Mouse (Mus musculus) Muller cell, postnatal 12 days (primary cell): ENCODE results near the gene Tigd3.
A peak's percentile ranks its signal among the peaks of the same experiment; 100 is the strongest.
"Not testable (repeated sequence)": the region's sequence is repeated elsewhere in the genome, so short reads cannot be mapped to it uniquely, and the experiment has no call there.

Source experiments
- DNase-seq: peaks from one replicate; pipeline ENCODE4 v3.0.0-alpha.2; 2015; ENCODE audit errors: inconsistent ontology term

Tigd3 gene

DNA sequence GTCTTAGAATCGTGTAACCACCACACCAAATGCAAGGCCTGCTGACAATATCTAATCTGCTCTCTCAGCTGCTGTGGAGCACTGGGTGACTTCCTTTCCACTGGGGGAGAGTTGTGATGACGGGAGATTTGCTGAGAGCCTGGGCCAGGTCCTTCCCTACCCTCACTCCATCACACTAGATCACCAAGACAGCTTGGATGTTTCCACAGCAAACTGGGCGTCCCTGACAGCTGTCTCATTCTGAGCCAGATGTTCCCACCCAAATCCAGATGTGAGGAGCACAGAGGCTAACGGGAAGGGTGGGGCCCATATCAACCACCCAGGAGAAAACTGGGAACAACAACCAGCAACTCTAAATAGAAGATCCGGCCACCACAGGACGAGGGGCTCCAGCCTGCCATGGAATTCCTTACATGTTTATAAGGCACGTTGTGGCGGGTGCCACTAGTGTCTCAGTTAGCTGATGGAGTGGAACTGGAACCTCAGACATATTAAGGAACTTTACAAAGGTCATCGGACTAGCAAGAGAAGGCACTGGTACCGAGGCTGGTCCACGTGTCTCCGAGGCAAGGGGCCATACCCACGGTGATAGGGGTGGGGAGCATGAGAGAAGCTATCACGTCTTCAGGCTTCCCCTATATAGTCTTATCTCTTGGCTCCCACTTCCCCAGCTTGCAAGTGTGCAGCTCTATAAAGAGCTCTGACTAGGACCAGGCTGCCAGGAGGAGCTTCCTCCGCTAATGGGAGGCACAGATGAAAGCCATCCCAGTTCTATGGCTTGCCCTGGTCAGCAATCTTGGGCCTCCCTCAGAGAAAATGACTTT, 28.4 kb upstream of the Tigd3 start:
- no peak for DNase-seq

DNA sequence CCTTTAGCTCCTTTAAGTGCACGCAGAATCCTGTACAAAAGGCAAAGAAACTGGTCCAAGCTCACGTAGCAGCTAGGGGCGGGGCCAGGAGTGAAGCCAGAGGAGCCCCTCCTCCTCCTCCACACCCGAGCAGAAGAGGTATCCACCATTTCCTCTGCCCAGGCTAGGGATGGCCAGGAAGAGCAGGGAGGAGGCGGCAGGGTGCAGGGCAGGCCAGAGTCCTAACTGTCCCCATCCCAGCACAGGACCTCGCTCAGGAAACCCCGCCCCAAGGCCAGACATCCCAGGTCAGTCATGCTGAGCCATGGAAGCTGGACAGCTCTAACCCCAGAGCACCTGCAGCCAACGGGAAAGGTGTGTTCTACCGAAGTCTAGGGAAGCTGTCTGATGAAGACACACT, 27.8 kb upstream of the Tigd3 start:
- no peak for DNase-seq

DNA sequence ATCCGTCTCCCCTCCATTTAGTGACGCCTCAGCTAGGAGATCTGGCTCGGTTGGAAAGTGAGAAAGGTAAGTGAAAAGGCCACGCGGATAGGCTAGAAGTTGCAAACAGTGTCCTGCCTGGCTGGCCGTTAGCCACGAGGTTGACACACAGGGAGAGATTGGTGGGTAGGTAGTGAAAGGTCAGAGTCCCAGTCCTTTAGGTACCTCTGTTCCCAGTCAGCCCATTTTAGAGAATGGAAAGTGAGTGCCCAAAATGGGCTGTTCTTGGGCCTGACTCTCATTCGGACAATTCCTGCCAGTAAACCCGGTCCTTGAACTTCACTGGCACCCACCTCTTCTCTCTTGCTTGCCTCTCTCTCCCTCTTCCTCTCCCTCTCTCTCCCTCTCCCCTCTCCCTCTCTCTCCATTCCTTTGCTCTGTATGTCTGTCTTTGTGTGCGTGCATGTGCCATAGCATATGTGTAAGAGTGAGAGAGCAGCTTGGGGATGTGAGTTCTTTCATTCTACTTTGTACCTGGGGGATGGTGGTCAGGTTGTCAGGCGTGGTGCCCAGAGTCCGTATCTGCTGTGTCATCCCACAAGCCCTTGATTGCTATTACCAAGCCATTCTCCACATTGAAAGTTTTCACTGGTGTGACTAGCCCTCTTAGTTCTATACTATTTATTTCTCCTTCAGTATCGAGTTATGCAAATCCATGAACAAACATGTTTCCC, 19.2 kb upstream of the Tigd3 start, which contains the start of gene Dpf2:
Gene Dpf2, minus strand, starts transcription at position 4 of the 713 bp plus-strand sequence.
- peak; percentile 26 for DNase-seq

DNA sequence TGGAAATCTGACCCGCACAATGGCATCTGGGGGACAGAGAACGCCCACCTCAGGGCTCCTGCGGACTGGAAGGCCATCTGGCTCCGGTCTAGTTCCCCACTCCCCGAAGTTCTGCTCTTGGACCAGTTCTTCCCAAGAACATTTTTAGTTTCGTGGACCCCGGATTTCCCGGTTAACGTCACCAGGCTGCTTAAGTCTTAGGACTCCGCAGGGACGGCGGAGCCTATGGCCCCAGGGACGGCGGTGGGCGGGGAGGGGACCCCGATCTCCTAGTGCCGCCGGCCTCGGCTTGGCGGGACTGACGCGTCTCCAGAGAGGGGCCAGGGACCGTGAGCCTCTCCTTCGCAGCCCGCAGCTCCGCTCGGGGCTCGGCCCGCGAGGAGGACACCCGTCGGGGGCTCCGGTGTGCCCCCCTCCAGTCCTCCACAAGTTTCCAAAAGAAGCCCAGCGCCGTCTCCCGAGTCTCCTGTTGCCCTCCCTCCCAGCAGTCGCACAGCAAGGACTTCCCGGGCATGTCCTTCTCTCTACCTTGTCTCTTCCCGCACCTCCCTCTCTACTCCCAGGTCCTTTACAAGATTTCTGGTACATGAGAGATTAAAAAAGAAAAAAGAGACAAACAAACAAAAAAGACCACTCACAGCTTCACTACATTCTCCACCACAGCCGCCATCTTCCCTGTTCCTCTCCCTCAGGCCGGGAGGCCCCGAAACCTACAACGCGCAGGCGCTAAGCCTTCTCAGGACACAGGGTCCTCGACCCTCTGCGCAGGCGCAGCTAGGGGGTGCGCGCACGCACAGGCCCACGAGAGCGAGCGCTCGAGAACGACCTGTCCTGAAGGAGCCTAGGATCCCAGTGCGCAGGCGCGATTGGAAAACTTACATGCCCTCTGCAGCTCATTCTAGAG, 18.4 kb upstream of the Tigd3 start:
- peak; percentile 99 for DNase-seq

DNA sequence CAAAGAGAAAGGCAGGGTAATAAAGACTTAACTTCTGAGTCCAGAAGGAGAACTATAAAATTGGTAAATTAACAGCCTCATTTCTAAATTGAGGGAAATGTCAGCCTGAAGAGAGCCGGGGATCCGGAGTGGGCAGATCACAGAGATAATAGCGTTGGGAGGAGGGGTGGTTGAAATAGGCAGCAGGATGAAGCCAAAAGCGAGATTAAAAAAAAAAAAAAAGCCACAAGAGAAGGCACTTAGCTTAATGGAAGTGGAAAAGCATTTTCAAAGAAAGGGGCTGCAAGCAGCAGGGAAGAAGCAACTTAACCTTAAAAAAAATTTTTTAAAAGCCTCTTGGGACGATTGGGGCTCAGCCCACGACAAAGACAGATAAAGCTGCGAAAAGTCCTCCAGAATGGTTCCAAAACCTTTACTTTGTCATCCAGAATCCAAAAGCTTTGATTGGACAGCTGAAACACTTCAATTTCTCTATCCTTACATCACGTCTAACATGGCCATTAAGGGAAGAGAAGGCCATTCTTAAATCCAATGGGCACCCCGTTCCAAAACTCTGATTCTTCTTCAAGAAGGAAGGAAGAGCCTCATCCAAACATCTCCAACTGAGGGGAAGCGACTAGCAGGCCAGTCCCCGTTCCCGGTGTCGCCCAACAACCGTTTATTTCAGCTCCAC, 17.6 kb upstream of the Tigd3 start:
- DNase-seq = no peak

DNA sequence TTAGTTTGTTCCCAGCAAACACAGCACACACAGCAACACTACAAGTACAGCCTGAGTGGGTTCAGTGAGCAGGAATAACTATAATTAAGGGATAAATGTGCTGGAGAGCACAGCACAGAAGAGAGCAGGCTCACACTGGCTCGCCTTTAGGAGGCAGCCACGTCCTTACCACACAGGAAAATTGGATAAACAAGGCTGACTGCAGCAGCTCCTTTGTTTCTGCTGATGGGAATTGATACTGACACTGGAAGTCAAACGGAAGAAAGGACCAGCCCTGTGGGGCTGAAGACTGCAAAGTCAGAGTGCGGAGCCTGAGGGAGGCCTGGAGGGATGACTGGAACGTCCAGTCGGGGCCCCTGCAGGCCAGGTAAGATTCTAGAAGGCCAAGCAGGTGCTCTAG, 16.3 kb upstream of the Tigd3 start:
- peak; percentile 84 for DNase-seq

DNA sequence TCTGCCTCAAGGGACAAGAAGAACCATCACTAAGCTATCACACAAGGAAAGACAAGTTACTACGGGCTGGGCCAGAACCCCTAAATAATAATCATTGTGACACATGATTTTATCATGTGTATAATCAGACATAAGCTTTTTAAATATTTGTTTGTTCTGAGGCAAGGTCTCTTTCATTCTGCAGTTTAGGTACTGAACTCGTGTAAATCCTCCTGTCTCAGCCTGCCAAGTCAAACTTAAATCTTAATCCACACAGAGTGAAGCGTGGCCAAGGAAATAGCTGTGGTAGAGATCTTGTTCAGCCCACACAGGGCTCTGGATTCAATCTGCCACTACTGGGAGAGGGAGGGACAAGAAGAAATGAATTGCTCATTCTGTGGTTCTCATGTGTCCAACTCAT, 13.3 kb upstream of the Tigd3 start:
- no peak for DNase-seq

DNA sequence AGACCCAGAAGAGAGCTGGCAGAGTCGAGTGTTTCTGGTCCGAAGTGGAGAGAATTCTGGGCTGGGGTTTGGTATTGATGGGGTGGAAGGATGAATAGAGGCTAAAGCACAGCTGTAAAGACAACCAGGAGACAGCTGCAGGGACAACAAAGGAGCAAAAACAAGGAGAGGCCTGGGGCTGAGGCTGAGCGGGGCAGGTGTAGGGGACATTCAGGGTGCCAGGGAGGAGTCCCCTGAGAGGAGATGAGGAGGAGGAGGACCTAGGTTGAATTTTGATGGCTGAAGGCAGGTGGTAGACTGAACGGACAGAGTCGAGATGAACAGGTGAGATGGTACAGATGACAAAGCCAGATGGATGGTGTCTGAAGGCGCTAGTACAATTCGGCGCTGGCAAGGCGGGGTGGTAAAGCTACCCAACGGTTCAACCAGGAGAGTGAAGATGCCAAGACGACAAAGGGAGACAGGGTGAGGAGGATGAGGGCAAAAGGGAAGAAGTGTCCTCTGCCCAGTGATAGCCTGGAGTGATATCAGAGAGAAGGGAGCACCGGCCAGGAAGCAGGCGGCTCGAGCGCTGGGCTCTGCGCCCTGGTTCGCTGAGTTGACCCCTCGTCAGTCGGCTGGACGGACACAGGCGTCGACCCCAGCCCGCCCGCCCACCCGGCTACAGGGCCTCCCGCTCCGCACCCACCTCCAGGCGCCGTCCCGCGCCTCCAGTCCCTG, 507 bp downstream of the Tigd3 start:
- DNase-seq = no peak

DNA sequence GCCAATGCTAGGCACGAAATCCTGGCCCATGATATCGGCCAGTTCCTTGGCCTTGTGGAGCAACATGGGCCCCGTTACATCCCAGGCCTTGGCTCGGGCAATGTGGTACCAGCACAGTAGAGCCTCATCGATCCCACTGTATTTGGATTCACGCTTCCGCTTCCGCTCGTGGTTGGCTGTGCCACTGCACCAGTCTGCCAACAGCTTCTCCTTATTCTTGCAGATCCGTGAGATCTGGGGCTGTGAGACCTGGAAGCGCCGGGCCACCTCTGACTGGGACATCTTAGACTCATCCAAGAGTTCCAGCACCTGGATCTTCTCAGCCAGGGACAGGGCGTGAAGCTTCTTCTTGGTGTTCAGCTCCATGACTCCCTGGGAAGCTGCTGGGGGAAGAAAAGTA, 1.2 kb downstream of the Tigd3 start:
- no peak for DNase-seq

DNA sequence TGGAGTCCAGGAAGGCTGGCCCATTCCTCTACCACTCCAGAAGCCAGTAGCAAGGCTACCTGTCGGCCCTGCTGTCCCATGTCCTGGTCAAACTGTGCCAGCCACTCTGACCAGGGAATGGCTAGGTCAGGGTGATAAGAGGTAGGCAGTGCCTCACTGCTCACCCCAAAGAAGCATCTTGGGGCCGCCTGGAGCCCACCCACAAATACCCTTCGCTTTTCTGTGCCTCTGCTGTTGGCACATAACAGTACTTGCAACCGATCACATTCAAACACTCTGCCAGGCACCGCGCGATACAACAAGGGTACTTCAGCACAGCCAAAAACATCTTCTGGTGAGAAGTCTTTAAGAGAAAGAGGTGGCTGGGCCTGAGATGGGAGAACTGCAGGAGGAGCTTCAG, 1.7 kb downstream of the Tigd3 start:
- no peak for DNase-seq

DNA sequence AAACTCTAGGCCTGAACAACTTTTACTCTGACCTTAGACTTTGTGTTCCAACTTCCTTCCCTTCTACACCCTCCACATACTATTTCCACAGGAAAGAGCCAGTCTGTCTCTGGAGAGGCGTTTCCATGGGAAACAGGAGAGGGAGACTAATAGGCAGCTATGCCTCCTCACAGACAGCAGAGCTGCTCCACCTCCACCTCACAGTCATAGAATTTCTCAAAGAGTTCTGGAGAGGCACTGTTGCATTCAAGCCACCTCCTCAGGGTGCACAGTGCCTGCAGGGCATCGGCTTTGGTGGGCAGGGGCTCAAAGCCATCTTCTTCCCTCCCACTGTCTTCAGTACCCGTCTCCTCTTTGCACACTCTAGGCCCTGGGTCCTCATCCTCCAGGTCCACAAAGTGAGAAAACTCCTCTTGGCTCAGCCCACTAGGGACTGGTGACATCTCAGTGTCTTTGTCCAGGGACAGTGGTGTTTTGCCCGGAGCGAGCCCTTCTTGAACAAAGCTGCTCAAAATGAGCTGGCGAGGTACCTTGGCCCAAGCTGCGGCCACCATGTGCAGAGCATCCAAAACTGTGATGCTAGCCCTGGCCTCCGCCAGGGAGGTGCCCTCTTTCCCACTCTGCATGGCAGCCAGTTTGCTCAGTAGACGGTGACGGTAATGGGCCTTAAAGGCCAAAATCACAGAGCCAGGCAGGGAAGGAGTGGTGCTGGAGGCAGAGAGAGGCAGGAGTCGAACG, 2.3 kb downstream of the Tigd3 start:
- no peak for DNase-seq

DNA sequence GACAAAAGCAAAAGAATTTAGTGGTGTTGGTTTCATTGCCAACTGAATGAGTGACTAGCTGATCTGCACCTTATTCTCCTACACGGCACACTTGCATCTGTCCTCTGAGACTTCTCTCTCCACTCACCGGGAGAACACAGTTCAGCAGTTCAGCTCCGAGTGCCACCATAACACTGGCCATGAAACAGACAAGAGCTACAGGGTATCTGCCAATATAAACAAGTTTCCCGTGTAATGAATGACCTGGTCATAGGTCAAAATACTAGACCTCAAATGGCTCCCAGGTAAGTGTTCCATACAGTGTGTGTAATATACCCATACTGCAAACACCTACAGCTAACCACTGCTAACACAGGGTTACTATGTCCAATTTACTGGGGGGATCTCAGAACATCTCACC, 4.7 kb downstream of the Tigd3 start:
- DNase-seq = no peak

DNA sequence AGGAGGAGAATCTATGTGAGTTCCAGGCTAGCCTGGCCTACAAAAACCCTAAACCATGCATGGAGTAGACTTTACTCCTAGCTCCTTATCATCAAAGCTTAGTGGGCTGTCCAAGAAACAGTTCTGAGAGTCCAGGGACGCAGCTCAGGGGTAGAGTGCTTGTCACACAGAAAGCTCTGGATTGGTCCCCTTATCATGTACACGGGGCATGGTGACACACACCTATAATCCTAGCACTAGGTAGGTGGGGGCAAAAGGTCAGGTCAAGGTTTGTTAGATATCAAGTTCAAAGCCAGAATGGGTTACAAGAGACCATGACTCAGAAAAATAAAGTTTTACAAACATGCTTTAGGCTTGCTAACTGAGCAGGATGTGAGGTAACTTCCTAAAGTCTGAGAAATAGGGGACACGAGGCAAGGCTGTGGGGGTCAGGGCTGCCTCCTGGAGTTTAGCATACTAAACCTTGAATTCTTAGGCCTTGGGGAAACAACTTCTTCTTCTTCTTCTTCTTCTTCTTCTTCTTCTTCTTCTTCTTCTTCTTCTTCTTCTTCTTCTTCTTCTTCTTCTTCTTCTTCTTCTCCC, 6.6 kb downstream of the Tigd3 start:
- no peak for DNase-seq

DNA sequence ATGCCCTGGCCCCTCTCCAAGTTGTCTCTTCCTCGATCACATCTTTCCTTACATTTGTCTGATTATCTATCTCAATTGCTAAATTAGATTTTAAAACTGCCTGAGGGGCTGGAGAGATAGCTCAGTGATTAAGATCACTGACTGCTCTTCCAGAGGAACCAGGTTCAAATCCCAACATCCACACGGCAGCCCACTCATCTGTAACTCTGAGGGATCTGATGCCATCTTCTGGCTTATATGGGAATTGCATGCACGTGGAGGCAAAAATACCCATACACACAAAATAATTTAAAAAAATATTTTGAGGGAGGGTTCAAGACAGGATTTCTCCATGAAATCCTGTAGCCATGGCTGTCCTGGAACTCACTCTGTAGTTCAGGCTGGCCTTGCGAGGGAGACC, 8.1 kb downstream of the Tigd3 start:
- DNase-seq = no peak

DNA sequence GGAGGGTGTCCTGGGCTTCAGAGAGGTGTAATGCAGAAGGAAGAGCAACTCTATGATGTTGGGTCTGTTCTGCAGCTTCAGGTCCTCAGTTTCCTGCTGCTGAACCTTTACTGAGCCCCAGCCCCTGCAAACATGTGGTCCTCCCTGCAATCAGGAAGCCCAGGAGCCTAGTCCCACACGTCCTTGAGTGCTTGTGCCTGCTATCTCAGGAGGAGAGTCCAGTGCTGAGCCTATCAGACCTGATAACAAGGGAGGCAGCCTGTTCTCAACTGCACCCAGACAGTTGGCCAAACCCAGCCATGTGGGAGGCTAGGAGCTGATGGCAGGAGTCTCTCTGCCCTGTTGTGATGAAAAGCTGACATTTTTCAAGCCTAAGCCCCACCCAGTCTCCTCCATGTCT, 10.0 kb downstream of the Tigd3 start:
- DNase-seq = no peak

DNA sequence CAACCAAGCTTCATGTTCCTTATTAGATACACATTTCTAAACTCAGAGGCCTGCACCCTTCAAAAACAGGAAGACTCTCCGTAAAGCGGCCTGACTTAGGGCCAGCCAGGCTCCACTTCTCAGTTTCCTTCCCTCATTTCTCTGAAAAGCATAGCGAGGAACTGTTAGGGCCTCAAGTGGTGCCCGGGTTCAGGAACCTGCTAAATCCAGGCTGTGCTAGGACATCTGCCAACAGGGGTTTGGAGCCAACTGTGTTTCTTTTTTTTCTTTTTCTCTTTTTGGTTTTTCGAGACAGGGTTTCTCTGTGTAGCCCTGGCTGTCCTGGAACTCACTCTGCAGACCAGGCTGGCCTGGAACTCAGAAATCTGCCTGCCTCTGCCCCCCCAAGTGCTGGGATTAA, 11.9 kb downstream of the Tigd3 start:
- DNase-seq = not testable (repeated sequence)

DNA sequence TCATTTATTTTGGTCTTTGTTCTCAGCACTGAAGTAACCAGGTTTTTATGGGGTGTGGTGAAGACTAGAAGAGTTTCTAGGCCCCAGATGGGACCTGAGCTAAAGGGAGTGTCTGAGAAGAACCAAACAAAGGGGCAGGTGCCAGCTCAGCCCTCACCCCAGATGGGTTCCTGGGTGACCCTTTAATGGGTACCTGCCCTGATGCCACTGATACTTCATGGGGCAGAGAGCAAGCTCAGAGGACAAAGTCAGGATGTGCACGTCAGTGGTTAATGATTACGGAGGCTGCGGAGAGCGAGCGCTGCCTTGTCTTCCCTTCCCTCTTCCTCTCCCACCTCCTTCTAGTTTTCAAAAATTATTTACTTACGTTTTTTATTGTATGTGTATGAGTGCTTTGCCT, 12.8 kb downstream of the Tigd3 start:
- DNase-seq = no peak

DNA sequence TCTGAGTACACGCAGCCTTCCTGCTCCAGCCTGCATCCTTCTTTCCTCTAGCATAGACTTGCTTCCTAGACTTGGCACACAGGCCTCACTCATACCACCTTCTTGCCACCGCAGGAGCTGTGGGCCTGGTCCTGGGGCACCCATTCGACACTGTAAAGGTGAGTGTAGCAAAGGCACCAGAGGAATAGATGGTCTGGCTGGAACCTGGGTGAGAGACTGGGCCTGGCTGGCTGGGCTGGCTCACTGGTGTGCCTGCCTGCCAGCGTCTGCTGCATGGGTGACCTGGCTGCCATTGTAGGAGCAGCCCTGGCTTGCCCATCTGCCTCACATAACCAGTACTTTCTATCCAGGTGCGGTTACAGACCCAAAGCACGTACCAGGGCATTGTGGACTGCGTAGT, 14.2 kb downstream of the Tigd3 start:
- no peak for DNase-seq

DNA sequence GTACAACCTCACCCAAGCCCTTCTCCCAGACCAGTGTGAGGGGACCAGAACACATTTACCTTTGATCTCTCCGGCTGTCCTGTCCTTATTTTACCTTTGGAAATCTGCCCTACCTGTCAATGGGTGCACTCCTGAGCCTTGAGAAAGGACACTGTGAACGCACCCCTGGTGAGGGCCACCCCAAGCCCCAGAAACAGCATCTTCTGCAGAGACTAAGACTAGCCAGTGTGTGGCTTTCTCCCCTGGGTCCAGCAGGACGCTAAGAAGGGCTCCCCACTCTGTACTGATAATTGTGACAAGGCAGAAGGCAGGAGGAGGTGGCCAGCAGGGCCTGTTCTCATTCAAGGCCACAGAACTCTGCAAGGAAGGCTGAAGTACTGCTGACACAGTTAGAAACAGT, 15.0 kb downstream of the Tigd3 start:
- DNase-seq = no peak

DNA sequence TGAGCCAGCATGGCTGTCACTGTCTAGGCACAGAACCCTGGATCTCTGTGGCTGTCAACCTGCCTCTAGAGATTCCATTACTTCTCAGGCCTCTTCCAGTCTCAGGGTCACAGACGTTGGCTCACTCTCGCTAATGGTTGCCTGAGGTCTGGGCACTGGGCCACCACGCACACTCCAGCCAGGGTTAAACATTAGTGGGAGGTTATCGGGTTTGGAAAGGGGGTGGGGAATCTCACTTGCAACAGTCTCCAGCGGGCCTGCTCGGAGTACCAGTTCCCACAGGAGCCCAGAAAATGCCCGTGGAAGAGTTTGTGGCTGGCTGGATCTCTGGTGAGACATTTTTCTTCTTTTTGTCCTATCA, 15.6 kb downstream of the Tigd3 start:
- no peak for DNase-seq
